Mouse (Mus musculus) liver, adult 2 months (tissue): ENCODE results near the gene Crispld2.

Experiments
- CTCF ChIP-seq: fragments of 200-500 bp; IDR thresholded peaks from 2 replicates; pipeline ENCODE4 v1.5.1; 2011; ENCODE audit warnings: low read depth, low read length, control low read depth
- POLR2A ChIP-seq: fragments of 200-500 bp; IDR thresholded peaks from 2 replicates; pipeline ENCODE4 v1.6.1; 2011; ENCODE audit warnings: low read length, control low read depth; ENCODE audit not compliant: insufficient read depth; ENCODE audit errors: extremely low read depth

DNA sequence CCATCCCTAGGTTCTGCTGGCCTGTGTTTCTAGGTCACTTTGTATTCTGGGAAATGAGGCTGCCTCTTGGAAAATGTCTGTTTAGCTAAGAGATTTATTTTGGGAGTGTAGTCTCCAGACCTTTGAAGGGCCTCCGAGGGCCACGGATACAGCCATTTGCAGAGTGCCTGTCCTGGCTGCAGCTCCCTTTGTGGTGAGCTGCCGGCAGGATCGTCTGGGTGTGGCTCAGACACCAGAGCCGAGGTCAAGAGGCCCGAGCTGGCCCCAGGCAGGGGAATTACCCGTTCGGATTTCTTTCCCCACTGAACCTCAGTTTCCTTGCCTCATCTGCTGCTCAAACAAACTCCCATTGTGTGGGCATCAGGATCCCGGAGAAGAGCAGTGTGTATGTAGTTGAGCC is 43.9 kb downstream of the Crispld2 start:
- TF ChIP-seq CTCF: no peak
- no peak for TF ChIP-seq POLR2A
